In the genomic region with DNA sequence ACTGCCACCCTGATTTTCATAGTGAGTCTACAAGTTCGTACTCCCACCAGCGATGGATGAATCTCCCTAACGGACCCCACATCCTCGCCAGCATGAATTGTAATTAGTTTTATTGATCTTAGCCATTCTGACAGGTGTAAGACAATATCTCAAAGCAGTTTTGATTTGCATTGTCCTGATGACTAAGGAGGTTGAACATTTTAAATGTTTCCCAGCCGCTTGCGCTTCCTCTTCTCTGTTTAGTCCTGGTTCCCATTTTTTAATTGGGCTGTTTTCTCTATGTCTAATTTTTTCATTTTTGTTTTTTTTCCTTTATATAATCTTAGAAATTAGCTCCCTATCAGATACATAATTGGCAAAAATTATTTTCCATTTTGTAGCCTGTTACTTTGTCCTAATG, we compare ENCODE assay signal across 15 mouse cellular contexts.
"Had no signal": no experiment of that assay in that cellular context is flagged by ENCODE, and none has a peak within 500 bp of the region (broad histone marks: within the 10 kb centered on the region; RNA-seq: fewer than 3 reads in every experiment).

No protein-coding gene starts in this region.

- H3K4me3 ChIP-seq: neural tube, embryonic 15.5 days; stomach, embryonic 15.5 days had no signal

- H3K27ac ChIP-seq: neural tube, embryonic 15.5 days; stomach, embryonic 15.5 days; stomach, postnatal 0 days had no signal

- H3K36me3 ChIP-seq: neural tube, embryonic 15.5 days; stomach, embryonic 15.5 days had no signal

- DNase-seq: retina, postnatal 1 day; right cerebral cortex, adult 18-20 months; right cerebral cortex, postnatal 14 days; right cerebral cortex, postnatal 25 days; right cerebral cortex, postnatal 4 days; spleen, adult 18-20 months; thymus, adult 18-20 months; thymus, adult 2 months; thymus, postnatal 14 days; thymus, postnatal 25 days; thymus, postnatal 36 days; thymus, postnatal 4 days had no signal

- H3K4me1 ChIP-seq: stomach, embryonic 15.5 days had no signal

- H3K4me2 ChIP-seq: neural tube, embryonic 15.5 days; stomach, embryonic 15.5 days had no signal

- H3K9ac ChIP-seq: neural tube, embryonic 15.5 days; stomach, embryonic 15.5 days had no signal

- H3K27me3 ChIP-seq: neural tube, embryonic 15.5 days; stomach, embryonic 15.5 days had no signal

- H3K9me3 ChIP-seq: neural tube, embryonic 15.5 days; stomach, embryonic 15.5 days had no signal
